Mouse (Mus musculus) heart, postnatal 0 days (tissue): Measurements from ENCODE around the gene OR5BS1P.

Experiments
- CTCF ChIP-seq: IDR thresholded peaks from 2 replicates; pipeline ENCODE4 v1.5.1; 2016; ENCODE audit warnings: antibody characterized with exemption, control low read depth, low read depth
- EP300 ChIP-seq: IDR thresholded peaks from 2 replicates; pipeline ENCODE4 v1.6.1; 2016; ENCODE audit warnings: antibody characterized with exemption, low read depth

GRCm38 (mm10) chr15:98497631-98498030 is 27.9 kb downstream of the OR5BS1P start:
- TF ChIP-seq CTCF, result no peak
- no peak for TF ChIP-seq EP300
